Mouse (Mus musculus): ENCODE results near the gene Cdc20b. TPM values are rescaled to one million over a fixed set of nuclear protein-coding genes. Genes with fewer than 3 reads are reported as not detected.

The Cdc20b gene
- polyA plus RNA-seq, 1 experiment from 2014 or later = 2.1 TPM

- no peak within 1 kb of the TSS for H3K4me3 ChIP-seq (ENCODE audit: low read depth, low read length)
- H3K4me1 ChIP-seq (replicated peaks; ENCODE audit: control insufficient read depth, insufficient read depth, low read length) = no peaks in the 10 kb centered on the region
- no peaks in the 10 kb centered on the region for H3K9me3 ChIP-seq (ENCODE audit: control insufficient read depth, low read length)
- ATAC-seq (ENCODE audit: low FRiP score) = no peak
- no peak within 1 kb of the TSS for H3K9ac ChIP-seq (ENCODE audit: low read depth, low read length)
- H3K27me3 ChIP-seq (ENCODE audit: control insufficient read depth, insufficient read depth, low read length) = no peaks in the 10 kb centered on the region
- H3K4me2 ChIP-seq (replicated peaks; ENCODE audit: low read depth, low read length) = no peak within 1 kb of the TSS
- no peak for DNase-seq (ENCODE audit: low spot score)
- no peaks in the 10 kb centered on the region for H3K36me3 ChIP-seq (ENCODE audit: control insufficient read depth, insufficient read depth, low read length)
- WGBS = 87% methylated on average over 6 of the region's 6 CpGs
- no peak within 1 kb of the TSS for H3K27ac ChIP-seq (ENCODE audit: low read depth, low read length)
Observed at GRCm38 (mm10) chr13:113100879-113101278, 66.0 kb downstream of the Cdc20b start, which contains the start of gene Gzma. Gene Gzma (minus strand): TSS chr13:113100981.

- H3K4me1 ChIP-seq (replicated peaks; ENCODE audit: control insufficient read depth, insufficient read depth, low read length) = no peaks in the 10 kb centered on the region
- H3K4me3 ChIP-seq (ENCODE audit: low read depth, low read length) = no peak overlapping the region
- no peaks in the 10 kb centered on the region for H3K36me3 ChIP-seq (ENCODE audit: control insufficient read depth, insufficient read depth, low read length)
- no peak overlapping the region for H3K27ac ChIP-seq (ENCODE audit: low read depth, low read length)
- no peak overlapping the region for H3K9ac ChIP-seq (ENCODE audit: low read depth, low read length)
- ATAC-seq (ENCODE audit: low FRiP score) (no peak), DNase-seq (ENCODE audit: low spot score) (no peak)
- WGBS = 83% methylated on average over 10 of the region's 10 CpGs
- no peaks in the 10 kb centered on the region for H3K27me3 ChIP-seq (ENCODE audit: control insufficient read depth, insufficient read depth, low read length)
- H3K4me2 ChIP-seq (replicated peaks; ENCODE audit: low read depth, low read length) = no peak overlapping the region
- no peaks in the 10 kb centered on the region for H3K9me3 ChIP-seq (ENCODE audit: control insufficient read depth, low read length)
Observed at GRCm38 (mm10) chr13:113101804-113102203, 66.9 kb downstream of the Cdc20b start.

GRCm38 (mm10) chr13:113104759-113105158 is 69.8 kb downstream of the Cdc20b start:
- H3K27me3 ChIP-seq (ENCODE audit: control insufficient read depth, insufficient read depth, low read length) = no peaks in the 10 kb centered on the region
- H3K27ac ChIP-seq (ENCODE audit: low read depth, low read length) = no peak overlapping the region
- no peak for DNase-seq (ENCODE audit: low spot score)
- no peaks in the 10 kb centered on the region for H3K36me3 ChIP-seq (ENCODE audit: control insufficient read depth, insufficient read depth, low read length)
- H3K9ac ChIP-seq (ENCODE audit: low read depth, low read length) = no peak overlapping the region
- H3K4me1 ChIP-seq (replicated peaks; ENCODE audit: control insufficient read depth, insufficient read depth, low read length) = no peaks in the 10 kb centered on the region
- no peak overlapping the region for H3K4me2 ChIP-seq (replicated peaks; ENCODE audit: low read depth, low read length)
- no peaks in the 10 kb centered on the region for H3K9me3 ChIP-seq (ENCODE audit: control insufficient read depth, low read length)
- H3K4me3 ChIP-seq (ENCODE audit: low read depth, low read length) = no peak overlapping the region
- no peak for ATAC-seq (ENCODE audit: low FRiP score)
- WGBS = 92% methylated on average over 10 of the region's 10 CpGs

- no peak for ATAC-seq (ENCODE audit: low FRiP score)
- 82% methylated on average over 4 of the region's 4 CpGs for WGBS
- H3K4me2 ChIP-seq (replicated peaks; ENCODE audit: low read depth, low read length) = no peak overlapping the region
- H3K27me3 ChIP-seq (ENCODE audit: control insufficient read depth, insufficient read depth, low read length) = no peaks in the 10 kb centered on the region
- no peak overlapping the region for H3K9ac ChIP-seq (ENCODE audit: low read depth, low read length)
- no peak overlapping the region for H3K27ac ChIP-seq (ENCODE audit: low read depth, low read length)
- H3K4me1 ChIP-seq (replicated peaks; ENCODE audit: control insufficient read depth, insufficient read depth, low read length) = no peaks in the 10 kb centered on the region
- no peaks in the 10 kb centered on the region for H3K36me3 ChIP-seq (ENCODE audit: control insufficient read depth, insufficient read depth, low read length)
- no peak for DNase-seq (ENCODE audit: low spot score)
- no peaks in the 10 kb centered on the region for H3K9me3 ChIP-seq (ENCODE audit: control insufficient read depth, low read length)
- H3K4me3 ChIP-seq (ENCODE audit: low read depth, low read length) = no peak overlapping the region
Observed at GRCm38 (mm10) chr13:113118977-113119376, 84.1 kb downstream of the Cdc20b start.

- Histone ChIP-seq H3K36me3 (ENCODE audit: control insufficient read depth, insufficient read depth, low read length) (no peaks in the 10 kb centered on the region), H3K27ac (ENCODE audit: low read depth, low read length) (no peak overlapping the region), H3K27me3 (ENCODE audit: control insufficient read depth, insufficient read depth, low read length) (no peaks in the 10 kb centered on the region), H3K4me3 (ENCODE audit: low read depth, low read length) (no peak overlapping the region), H3K4me2 (replicated peaks; ENCODE audit: low read depth, low read length) (no peak overlapping the region), H3K9me3 (ENCODE audit: control insufficient read depth, low read length) (no peaks in the 10 kb centered on the region), H3K9ac (ENCODE audit: low read depth, low read length) (no peak overlapping the region), H3K4me1 (replicated peaks; ENCODE audit: control insufficient read depth, insufficient read depth, low read length) (no peaks in the 10 kb centered on the region)
- ATAC-seq (ENCODE audit: low FRiP score) (no peak), DNase-seq (ENCODE audit: low spot score) (no peak)
- 89% methylated on average over 17 of the region's 17 CpGs for WGBS
Observed at GRCm38 (mm10) chr13:113120324-113121237, 85.7 kb downstream of the Cdc20b start.

- H3K4me1 ChIP-seq (replicated peaks; ENCODE audit: control insufficient read depth, insufficient read depth, low read length) = no peaks in the 10 kb centered on the region
- DNase-seq (ENCODE audit: low spot score) (no peak), ATAC-seq (ENCODE audit: low FRiP score) (no peak)
- H3K27me3 ChIP-seq (ENCODE audit: control insufficient read depth, insufficient read depth, low read length) = no peaks in the 10 kb centered on the region
- H3K36me3 ChIP-seq (ENCODE audit: control insufficient read depth, insufficient read depth, low read length) = no peaks in the 10 kb centered on the region
- H3K27ac ChIP-seq (ENCODE audit: low read depth, low read length) = no peak overlapping the region
- no peaks in the 10 kb centered on the region for H3K9me3 ChIP-seq (ENCODE audit: control insufficient read depth, low read length)
- H3K4me2 ChIP-seq (replicated peaks; ENCODE audit: low read depth, low read length) = no peak overlapping the region
- H3K9ac ChIP-seq (ENCODE audit: low read depth, low read length) = no peak overlapping the region
- H3K4me3 ChIP-seq (ENCODE audit: low read depth, low read length) = no peak overlapping the region
- WGBS = 92% methylated on average over 14 of the region's 14 CpGs
Observed at GRCm38 (mm10) chr13:113121326-113121725, 86.4 kb downstream of the Cdc20b start.

- no peaks in the 10 kb centered on the region for H3K4me1 ChIP-seq (replicated peaks; ENCODE audit: control insufficient read depth, insufficient read depth, low read length)
- 94% methylated on average over 1 of the region's 1 CpGs for WGBS
- no peaks in the 10 kb centered on the region for H3K36me3 ChIP-seq (ENCODE audit: control insufficient read depth, insufficient read depth, low read length)
- no peak for DNase-seq (ENCODE audit: low spot score)
- H3K9ac ChIP-seq (ENCODE audit: low read depth, low read length) = no peak overlapping the region
- no peak overlapping the region for H3K27ac ChIP-seq (ENCODE audit: low read depth, low read length)
- no peak overlapping the region for H3K4me2 ChIP-seq (replicated peaks; ENCODE audit: low read depth, low read length)
- H3K9me3 ChIP-seq (ENCODE audit: control insufficient read depth, low read length) = no peaks in the 10 kb centered on the region
- H3K27me3 ChIP-seq (ENCODE audit: control insufficient read depth, insufficient read depth, low read length) = no peaks in the 10 kb centered on the region
- ATAC-seq (ENCODE audit: low FRiP score) = no peak
- H3K4me3 ChIP-seq (ENCODE audit: low read depth, low read length) = no peak overlapping the region
Observed at GRCm38 (mm10) chr13:113129974-113130373, 95.1 kb downstream of the Cdc20b start.

GRCm38 (mm10) chr13:113139597-113139996 is 104.7 kb downstream of the Cdc20b start:
- no peak for DNase-seq (ENCODE audit: low spot score)
- WGBS = 94% methylated on average over 1 of the region's 1 CpGs
- Histone ChIP-seq H3K9me3 (ENCODE audit: control insufficient read depth, low read length) (no peaks in the 10 kb centered on the region), H3K27ac (ENCODE audit: low read depth, low read length) (no peak overlapping the region), H3K9ac (ENCODE audit: low read depth, low read length) (no peak overlapping the region), H3K27me3 (ENCODE audit: control insufficient read depth, insufficient read depth, low read length) (no peaks in the 10 kb centered on the region), H3K36me3 (ENCODE audit: control insufficient read depth, insufficient read depth, low read length) (no peaks in the 10 kb centered on the region), H3K4me1 (replicated peaks; ENCODE audit: control insufficient read depth, insufficient read depth, low read length) (no peaks in the 10 kb centered on the region), H3K4me3 (ENCODE audit: low read depth, low read length) (no peak overlapping the region), H3K4me2 (replicated peaks; ENCODE audit: low read depth, low read length) (no peak overlapping the region)
- no peak for ATAC-seq (ENCODE audit: low FRiP score)

All from hindbrain, embryonic 11.5 days (tissue).